Comparison of ENCODE assay signal across 26 mouse cellular contexts in the genomic region with DNA sequence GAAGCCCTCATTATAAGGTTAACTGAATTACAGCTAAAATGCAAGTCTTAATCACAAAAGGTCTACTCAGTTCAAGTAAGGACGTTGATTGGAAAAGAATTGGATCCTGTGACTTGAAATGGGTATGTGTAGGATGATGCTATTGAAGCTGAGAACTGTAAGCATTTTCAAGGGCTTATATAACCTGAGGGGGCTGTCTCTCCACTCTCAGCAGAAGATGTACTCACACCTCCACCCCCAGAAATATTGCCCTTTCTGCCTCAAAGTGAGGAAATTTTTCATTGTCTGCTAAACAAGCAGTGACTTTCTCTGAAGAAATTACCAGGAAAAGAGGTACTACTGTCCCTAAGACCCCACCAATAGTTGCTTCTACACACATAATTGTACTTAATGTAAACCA.
"Had no signal": no experiment of that assay in that cellular context is flagged by ENCODE, and none has a peak within 500 bp of the region (broad histone marks: within the 10 kb centered on the region; RNA-seq: fewer than 3 reads in every experiment).

No protein-coding gene starts in this region.

- DNase-seq: gastrocnemius, adult 2 months; gastrocnemius, postnatal 10 days; gastrocnemius, postnatal 25 days; heart, adult 18-20 months; heart, postnatal 10 days; kidney, adult 11 months; kidney, adult 2 months; kidney, adult 9 months; kidney, postnatal 14 days; kidney, postnatal 36 days; layer of hippocampus, adult 9-11 months; layer of hippocampus, postnatal 36 days; left cerebral cortex, postnatal 4 days had no signal

- ATAC-seq: forebrain, embryonic 16.5 days; hindbrain, postnatal 0 days; intestine, embryonic 16.5 days; liver, embryonic 12.5 days had no signal

- H3K4me1 ChIP-seq: heart, embryonic 10.5 days; heart, embryonic 12.5 days; hindbrain, embryonic 13.5 days; hindbrain, embryonic 15.5 days; kidney, embryonic 15.5 days; limb, embryonic 13.5 days; limb, embryonic 15.5 days; liver, embryonic 12.5 days had no signal

- H3K9ac ChIP-seq: heart, embryonic 12.5 days; hindbrain, embryonic 13.5 days; hindbrain, embryonic 15.5 days; kidney, embryonic 15.5 days; limb, embryonic 13.5 days; limb, embryonic 15.5 days; liver, embryonic 12.5 days; liver, embryonic 14.5 days had no signal

- H3K4me2 ChIP-seq: heart, embryonic 12.5 days; hindbrain, embryonic 13.5 days; hindbrain, embryonic 15.5 days; kidney, embryonic 15.5 days; limb, embryonic 13.5 days; limb, embryonic 15.5 days; liver, embryonic 12.5 days had no signal

- H3K27me3 ChIP-seq: heart, embryonic 12.5 days; hindbrain, embryonic 13.5 days; hindbrain, embryonic 15.5 days; kidney, embryonic 15.5 days; limb, embryonic 13.5 days; limb, embryonic 15.5 days; liver, embryonic 12.5 days had no signal

- H3K9me3 ChIP-seq: heart, embryonic 10.5 days; hindbrain, embryonic 13.5 days; hindbrain, embryonic 15.5 days; kidney, embryonic 15.5 days; limb, embryonic 13.5 days; limb, embryonic 15.5 days; liver, embryonic 12.5 days had no signal

- H3K27ac ChIP-seq: gastrocnemius, adult 2 months; heart, embryonic 10.5 days; hindbrain, embryonic 13.5 days; hindbrain, embryonic 15.5 days; hindbrain, postnatal 0 days; kidney, embryonic 15.5 days; kidney, postnatal 0 days; limb, embryonic 13.5 days; limb, embryonic 15.5 days; liver, embryonic 12.5 days; liver, embryonic 14.5 days had no signal

- H3K4me3 ChIP-seq: gastrocnemius, adult 2 months; heart, embryonic 10.5 days; heart, embryonic 12.5 days; hindbrain, embryonic 13.5 days; hindbrain, embryonic 15.5 days; kidney, embryonic 15.5 days; limb, embryonic 13.5 days; limb, embryonic 15.5 days; liver, embryonic 12.5 days had no signal

- H3K36me3 ChIP-seq: heart, embryonic 10.5 days; heart, embryonic 12.5 days; hindbrain, embryonic 13.5 days; hindbrain, embryonic 15.5 days; kidney, embryonic 15.5 days; limb, embryonic 13.5 days; limb, embryonic 15.5 days; liver, embryonic 12.5 days had no signal
